Mouse (Mus musculus) CH12.LX (cell line): ENCODE measurements at regions not wholly inside any gene's neighbourhood (a gene's known extent, or its start where the extent isn't known, plus 50 kb on each side); places are given as distances from the start of the nearest gene placed in this dataset.

Experiments
- DNase-seq: peaks from one replicate; pipeline ENCODE4 v3.0.0-alpha.2; 2013; ENCODE audit errors: extremely low read depth
- H3K27ac ChIP-seq: 2 replicates; pipeline ENCODE4 v1.5.1; 2012; ENCODE audit warnings: low read depth, mild to moderate bottlenecking, control low read depth, moderate library complexity; ENCODE audit not compliant: insufficient read depth
- H3K27me3 ChIP-seq: replicated peaks from 2 replicates; pipeline ENCODE3; 2012; ENCODE audit warnings: inconsistent platforms
- H3K36me3 ChIP-seq, 2 experiments: replicated peaks in 1 of 2; 2 replicates each; pipeline versions ENCODE3 to v1.6.1; 2012; ENCODE audit warnings: inconsistent platforms in 1 of 2, low read length in 1 of 2, mild to moderate bottlenecking in 1 of 2, mixed read lengths in 1 of 2, moderate library complexity in 1 of 2; ENCODE audit not compliant: control insufficient read depth in 1 of 2, insufficient read depth in 1 of 2
- H3K4me1 ChIP-seq, 2 experiments: 2 replicates each; pipeline ENCODE4 v1.6.1; 2012; ENCODE audit warnings: inconsistent platforms in 1 of 2, moderate library complexity in 1 of 2; ENCODE audit not compliant: insufficient read depth in 2 of 2, control insufficient read depth in 1 of 2
- H3K4me2 ChIP-seq: 2 replicates; pipeline ENCODE4 v1.6.1; 2012; ENCODE audit warnings: low read depth, mild to moderate bottlenecking, control low read depth; ENCODE audit not compliant: poor library complexity, insufficient read depth, severe bottlenecking
- H3K4me3 ChIP-seq, 3 experiments: fragments of 150-350 bp in 1 of 3; sonication (generic) in 1 of 3; replicated peaks in 1 of 3; 2 replicates each; pipeline versions ENCODE3 to v1.5.1; 2011 to 2012; ENCODE audit warnings: low read depth in 2 of 3, low read length in 2 of 3, mild to moderate bottlenecking in 2 of 3, moderate library complexity in 2 of 3, control low read depth in 1 of 3, improper control_type of control experiment in 1 of 3, inconsistent platforms in 1 of 3, mixed read lengths in 1 of 3; ENCODE audit not compliant: poor library complexity in 1 of 3
- H3K79me2 ChIP-seq: replicated peaks from 2 replicates; pipeline ENCODE4 v1.6.1; 2012; ENCODE audit warnings: mild to moderate bottlenecking, moderate library complexity; ENCODE audit not compliant: control insufficient read depth, poor library complexity, insufficient read depth, severe bottlenecking; ENCODE audit errors: extremely low read depth
- H3K9ac ChIP-seq: 2 replicates; pipeline ENCODE4 v1.6.1; 2012; ENCODE audit warnings: low read depth, mild to moderate bottlenecking, control low read depth, moderate library complexity; ENCODE audit not compliant: insufficient read depth
- H3K9me3 ChIP-seq: replicated peaks from 2 replicates; pipeline ENCODE3; 2012; ENCODE audit warnings: low read length, inconsistent platforms, mixed read lengths
- BHLHE40 ChIP-seq: IDR thresholded peaks from 2 replicates; pipeline ENCODE4 v1.6.1; 2011; ENCODE audit warnings: mild to moderate bottlenecking, low read depth, low read length, improper control_type of control experiment
- CHD1 ChIP-seq: IDR thresholded peaks from 2 replicates; pipeline ENCODE4 v1.6.1; 2012; ENCODE audit warnings: low read depth, low read length, improper control_type of control experiment, inconsistent platforms
- CTCF ChIP-seq, 2 experiments: IDR thresholded peaks in 1 of 2; conservative IDR thresholded peaks in 1 of 2; 2 replicates each; pipeline ENCODE4 v1.5.1; 2011 to 2012; ENCODE audit warnings: low read depth in 2 of 2, low read length in 2 of 2, improper control_type of control experiment in 1 of 2, inconsistent platforms in 1 of 2, mild to moderate bottlenecking in 1 of 2, moderate library complexity in 1 of 2
- EP300 ChIP-seq: IDR thresholded peaks from 2 replicates; pipeline ENCODE4 v1.6.1; 2011; ENCODE audit warnings: low read length, improper control_type of control experiment
- HCFC1 ChIP-seq: IDR thresholded peaks from 2 replicates; pipeline ENCODE4 v1.6.1; 2012; ENCODE audit warnings: low read depth, mild to moderate bottlenecking, inconsistent platforms, low read length, improper control_type of control experiment
- IRF4 ChIP-seq: IDR thresholded peaks from 2 replicates; pipeline ENCODE4 v1.6.1; 2014; ENCODE audit warnings: low read depth, mild to moderate bottlenecking, inconsistent platforms, low read length, improper control_type of control experiment
- JUN ChIP-seq: IDR thresholded peaks from 2 replicates; pipeline ENCODE4 v1.6.1; 2011; ENCODE audit warnings: low read depth, mild to moderate bottlenecking, low read length, improper control_type of control experiment, moderate library complexity; ENCODE audit not compliant: insufficient read depth
- MAX ChIP-seq: IDR thresholded peaks from 2 replicates; pipeline ENCODE4 v1.6.1; 2011; ENCODE audit warnings: low read length, improper control_type of control experiment
- MEF2A ChIP-seq: IDR thresholded peaks from 2 replicates; pipeline ENCODE4 v1.6.1; 2014; ENCODE audit warnings: low read depth, mild to moderate bottlenecking, inconsistent platforms, low read length, improper control_type of control experiment, borderline replicate concordance
- MXI1 ChIP-seq: IDR thresholded peaks from 2 replicates; pipeline ENCODE4 v1.6.1; 2011; ENCODE audit warnings: mild to moderate bottlenecking, low read depth, low read length, improper control_type of control experiment
- SMC3 ChIP-seq: IDR thresholded peaks from 2 replicates; pipeline ENCODE4 v1.6.1; 2011; ENCODE audit warnings: low read depth, low read length, improper control_type of control experiment
- TBP ChIP-seq: conservative IDR thresholded peaks from 2 replicates; pipeline ENCODE4 v1.6.1; 2011; ENCODE audit warnings: low read depth, low read length, improper control_type of control experiment
- UBTF ChIP-seq: IDR thresholded peaks from 2 replicates; pipeline ENCODE4 v1.6.1; 2012; ENCODE audit warnings: low read depth, mild to moderate bottlenecking, inconsistent platforms, low read length, improper control_type of control experiment, moderate library complexity
- USF1 ChIP-seq: IDR thresholded peaks from 2 replicates; pipeline ENCODE4 v1.6.1; 2014; ENCODE audit warnings: low read depth, mild to moderate bottlenecking, inconsistent platforms, low read length, improper control_type of control experiment
- ZC3H11A ChIP-seq: IDR thresholded peaks from 2 replicates; pipeline ENCODE4 v1.6.1; 2012; ENCODE audit warnings: low read depth, mild to moderate bottlenecking, inconsistent platforms, low read length, improper control_type of control experiment
- dilution Hi-C: fragments of 300-500 bp; cut with MboI; formaldehyde crosslinking; loops from 2 replicates; pipeline ENCODE4 v1.14.3; 2020; ENCODE audit warnings: low sequenced_read_pairs; ENCODE audit not compliant: extremely low pct_unique_long_range_greater_than_20kb, extremely low pct_ligation_motif_present
- in situ Hi-C: fragments of 300-500 bp; cut with MboI; formaldehyde crosslinking; loops from 3 replicates; pipeline ENCODE4 v1.14.3; 2019; ENCODE audit warnings: low sequenced_read_pairs, low pct_ligation_motif_present, low pct_unique_long_range_greater_than_20kb, mixed read lengths

- peak; percentile 21 for DNase-seq
- Histone ChIP-seq H3K9ac (no peak overlapping the region), H3K27ac (no peak overlapping the region), H3K36me3 (no peaks in the 10 kb centered on the region), H3K4me3 (no peak overlapping the region), H3K79me2 (no peaks in the 10 kb centered on the region), H3K9me3 (no peaks in the 10 kb centered on the region), H3K4me2 (peak overlapping the region; percentile 16; the same call in 1 of the 2 replicates), H3K4me1 (peaks cover 6 to 20% of the 10 kb centered on the region in 2 experiments)
- in situ Hi-C loops: loop anchor here (25.0 kb wide), 1 partner anchor 544 kb away; no protein-coding TSS in a partner anchor
- TF ChIP-seq BHLHE40 (0 out of 2 replicates have a peak, but pooled peaks have one; percentile 18), IRF4 (peak; percentile 83), UBTF (no peak), CHD1 (no peak), EP300 (peak; percentile 57), JUN (no peak; the same call in 1 of the 2 replicates), SMC3 (no peak), MXI1 (no peak), CTCF (conservative IDR thresholded peaks at IDR 0.05 in 1 of 2, IDR thresholded peaks at IDR 0.05 in 1 of 2; ENCODE audit: low read depth in 2 of 2, low read length in 2 of 2) (no peak), TBP (no peak), ZC3H11A (no peak), USF1 (no peak), HCFC1 (no peak), MAX (peak; percentile 20; the same call in 1 of the 2 replicates), MEF2A (0 out of 2 replicates have a peak, but pooled peaks have one; percentile 12)
- TF ChIP-seq, all 38 proteins: peak for 5
- dilution Hi-C loops: no loop called here
- no peaks in the 10 kb centered on the region for H3K27me3 ChIP-seq
Observed at GRCm38 (mm10) chr7:83256236-83256784, 328.4 kb upstream of the Tmc3 start.

GRCm38 (mm10) chr7:83258363-83258916 is 326.3 kb upstream of the Tmc3 start:
- no peaks in the 10 kb centered on the region for H3K27me3 ChIP-seq
- TF ChIP-seq MAX (no peak), EP300 (peak; percentile 18; the same call in 1 of the 2 replicates)
- dilution Hi-C loops (no loop called here), in situ Hi-C loops (loop anchor here (25.0 kb wide), 1 partner anchor 546 kb away; no protein-coding TSS in a partner anchor)
- H3K4me2 ChIP-seq: no peak overlapping the region
- no peaks in the 10 kb centered on the region for H3K79me2 ChIP-seq
- no peaks in the 10 kb centered on the region for H3K9me3 ChIP-seq
- no peak for DNase-seq
- no peak overlapping the region for H3K9ac ChIP-seq
- no peak overlapping the region for H3K27ac ChIP-seq
- H3K36me3 ChIP-seq: no peaks in the 10 kb centered on the region
- H3K4me3 ChIP-seq: no peak overlapping the region
- H3K4me1 ChIP-seq: peaks cover 14 to 31% of the 10 kb centered on the region in 2 experiments
